Comparison of ENCODE assay signal across 12 mouse cellular contexts in the genomic region with DNA sequence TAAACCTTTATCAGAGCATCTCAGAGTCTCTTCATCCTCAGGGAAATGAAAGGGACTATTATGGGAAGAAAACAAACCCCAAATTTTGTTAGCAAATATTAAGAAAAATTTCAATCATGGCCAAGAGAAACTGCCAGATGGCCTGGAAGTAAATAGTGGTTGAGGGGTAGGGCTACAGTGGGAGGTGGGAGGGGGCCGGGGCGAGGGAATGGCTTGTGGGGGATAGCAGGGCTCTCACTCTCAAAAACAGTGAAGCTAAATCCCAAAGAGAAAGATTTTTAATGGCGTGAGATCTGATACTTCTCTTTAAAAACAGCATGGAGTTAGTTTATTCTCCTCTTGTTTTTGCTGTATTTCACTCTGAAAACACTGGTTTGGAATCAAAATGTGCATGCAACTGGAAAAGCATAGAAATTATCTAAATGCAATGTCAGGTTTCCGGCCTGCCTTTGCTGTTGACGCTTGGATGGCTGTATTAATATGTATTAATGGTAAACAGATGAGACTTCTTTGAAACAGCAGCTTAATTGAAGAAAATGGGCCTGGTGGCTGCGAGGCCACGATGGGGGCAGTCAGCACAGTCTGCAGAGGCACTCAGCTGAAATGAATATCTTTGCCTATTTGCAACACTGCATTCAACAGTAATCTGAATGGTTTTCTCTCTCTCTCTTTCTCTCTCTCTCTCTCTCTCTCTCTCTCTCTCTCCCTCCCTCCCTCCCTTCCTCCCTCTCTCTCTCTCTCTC.
A peak's percentile ranks its signal among the peaks of the same experiment; 100 is the strongest.
DNase-seq lines count a peak whose midpoint lies in the region; ATAC-seq and TF ChIP-seq lines count a peak whose summit lies in the region.
"Had no signal": no experiment of that assay in that cellular context is flagged by ENCODE, and none has a peak within 500 bp of the region (broad histone marks: within the 10 kb centered on the region; RNA-seq: fewer than 3 reads in every experiment).

No protein-coding gene starts in this region.

- no peak overlapping the region for H3K4me2 ChIP-seq in stomach, embryonic 16.5 days (ENCODE audit: low read depth, low read length)
- H3K4me2 ChIP-seq in stomach, postnatal 0 days (replicated peaks; ENCODE audit: low read depth) = no peak overlapping the region

- H3K79me2 ChIP-seq in heart, adult 2 months (replicated peaks; ENCODE audit: control insufficient read depth, insufficient read depth, low read length) = no peaks in the 10 kb centered on the region

- H3K4me1 ChIP-seq in stomach, embryonic 16.5 days (ENCODE audit: control insufficient read depth, insufficient read depth, low read length) = no peaks in the 10 kb centered on the region
- H3K4me1 ChIP-seq in stomach, postnatal 0 days (replicated peaks; ENCODE audit: control insufficient read depth, insufficient read depth) = no peaks in the 10 kb centered on the region
- peaks cover 16% of the 10 kb centered on the region for H3K4me1 ChIP-seq in limb, embryonic 10.5 days
- no peaks in the 10 kb centered on the region for H3K4me1 ChIP-seq in heart, embryonic 10.5 days
- H3K4me1 ChIP-seq in heart, adult 2 months (ENCODE audit: control insufficient read depth, insufficient read depth, low read length) = no peaks in the 10 kb centered on the region

- DNase-seq in cerebellum, postnatal 10 days = peak; percentile 12 to 36
- no peak for DNase-seq in cerebellum, adult 8-10 months
- DNase-seq in stomach, postnatal 0 days (ENCODE audit: low spot score) = no peak
- DNase-seq in limb, embryonic 10.5 days (ENCODE audit: low spot score) = no peak
- peak; percentile 21 for DNase-seq in retina, postnatal 1 day
- no peak for DNase-seq in heart, embryonic 10.5 days (ENCODE audit: low spot score)
- DNase-seq in heart, adult 2 months = no peak
- DNase-seq: adrenal gland, adult 8-10 months; thymus, adult 18-20 months had no signal

- 59% methylated on average over 7 of the region's 7 CpGs for WGBS in stomach, embryonic 16.5 days
- WGBS in stomach, postnatal 0 days = 65% methylated on average over 7 of the region's 7 CpGs
- 52% methylated on average over 7 of the region's 7 CpGs for WGBS in limb, embryonic 10.5 days
- WGBS in heart, embryonic 10.5 days = 74% methylated on average over 7 of the region's 7 CpGs
- 83% methylated on average over 7 of the region's 7 CpGs for WGBS in heart, adult 2 months

- intact Hi-C loops in heart, adult 2 months (cut with DNase I) = no loop called here

- no peak overlapping the region for H3K4me3 ChIP-seq in stomach, embryonic 16.5 days (replicated peaks; ENCODE audit: low read length)
- H3K4me3 ChIP-seq in stomach, postnatal 0 days (ENCODE audit: low read depth, low read length) = no peak overlapping the region
- no peak overlapping the region for H3K4me3 ChIP-seq in limb, embryonic 10.5 days
- no peak overlapping the region for H3K4me3 ChIP-seq in heart, embryonic 10.5 days
- no peak overlapping the region for H3K4me3 ChIP-seq in heart, adult 2 months
- H3K4me3 ChIP-seq: myocyte had no signal

- TF ChIP-seq CTCF in stomach, postnatal 0 days (IDR thresholded peaks at IDR 0.05; ENCODE audit: low read depth) = no peak
- no peak for TF ChIP-seq CTCF in heart, adult 2 months (IDR thresholded peaks at IDR 0.05)

- TF ChIP-seq POLR2A in heart, adult 2 months (IDR thresholded peaks at IDR 0.05; ENCODE audit: insufficient read depth, low read depth, low read length) = no peak

- H3K9ac ChIP-seq in stomach, embryonic 16.5 days (ENCODE audit: low read length) = no peak overlapping the region
- no peak overlapping the region for H3K9ac ChIP-seq in stomach, postnatal 0 days (ENCODE audit: low read length)
- H3K9ac ChIP-seq in heart, adult 2 months (ENCODE audit: low read depth, low read length) = no peak overlapping the region

- H3K36me3 ChIP-seq in stomach, embryonic 16.5 days (ENCODE audit: control insufficient read depth, insufficient read depth, low read length) = no peaks in the 10 kb centered on the region
- no peaks in the 10 kb centered on the region for H3K36me3 ChIP-seq in stomach, postnatal 0 days (ENCODE audit: control insufficient read depth, insufficient read depth, low read length)
- H3K36me3 ChIP-seq in limb, embryonic 10.5 days = no peaks in the 10 kb centered on the region
- no peaks in the 10 kb centered on the region for H3K36me3 ChIP-seq in heart, embryonic 10.5 days
- no peaks in the 10 kb centered on the region for H3K36me3 ChIP-seq in heart, adult 2 months (ENCODE audit: control insufficient read depth, insufficient read depth, low read length)

- no peak for ATAC-seq in stomach, embryonic 16.5 days (ENCODE audit: insufficient read depth, low FRiP score)
- ATAC-seq in stomach, postnatal 0 days (ENCODE audit: low FRiP score, low TSS enrichment) = no peak
- ATAC-seq: intestine, embryonic 16.5 days had no signal

- peak overlapping the region; percentile 8; the same call in 1 of the 2 replicates for H3K27ac ChIP-seq in stomach, embryonic 16.5 days (ENCODE audit: low read length)
- H3K27ac ChIP-seq in stomach, postnatal 0 days (replicated peaks) = no peak overlapping the region
- H3K27ac ChIP-seq in limb, embryonic 10.5 days = peak overlapping the region; percentile 46; the same call in 1 of the 2 replicates
- H3K27ac ChIP-seq in heart, embryonic 10.5 days = no peak overlapping the region
- no peak overlapping the region for H3K27ac ChIP-seq in heart, adult 2 months

- no peaks in the 10 kb centered on the region for H3K9me3 ChIP-seq in stomach, embryonic 16.5 days (replicated peaks; ENCODE audit: control insufficient read depth, low read length)
- no peaks in the 10 kb centered on the region for H3K9me3 ChIP-seq in stomach, postnatal 0 days (ENCODE audit: control insufficient read depth, low read length)
- H3K9me3 ChIP-seq in limb, embryonic 10.5 days (replicated peaks) = no peaks in the 10 kb centered on the region
- no peaks in the 10 kb centered on the region for H3K9me3 ChIP-seq in heart, embryonic 10.5 days

- no peak for TF ChIP-seq EP300 in stomach, postnatal 0 days (optimal IDR thresholded peaks at IDR 0.05)
- no peak for TF ChIP-seq EP300 in heart, adult 2 months (IDR thresholded peaks at IDR 0.05; ENCODE audit: insufficient read depth, low read depth, low read length)

- no peaks in the 10 kb centered on the region for H3K27me3 ChIP-seq in stomach, embryonic 16.5 days (ENCODE audit: control insufficient read depth, insufficient read depth, low read length)
- H3K27me3 ChIP-seq in stomach, postnatal 0 days (ENCODE audit: control insufficient read depth, insufficient read depth, low read length) = no peaks in the 10 kb centered on the region
- no peaks in the 10 kb centered on the region for H3K27me3 ChIP-seq in limb, embryonic 10.5 days (ENCODE audit: low read depth, poor library complexity, severe bottlenecking)
- H3K27me3 ChIP-seq in heart, embryonic 10.5 days (ENCODE audit: insufficient read depth, poor library complexity, severe bottlenecking) = no peaks in the 10 kb centered on the region
- no peaks in the 10 kb centered on the region for H3K27me3 ChIP-seq in heart, adult 2 months (ENCODE audit: control insufficient read depth, insufficient read depth, low read length)

Comparison
In these comparisons a context has a peak if more than half of its experiments do, and no peak if none do; other contexts are left out.
1. DNase-seq: peak in cerebellum, postnatal 10 days (2 of 2) and retina, postnatal 1 day (single experiment); none in cerebellum, adult 8-10 months (single experiment), stomach, postnatal 0 days (single experiment), limb, embryonic 10.5 days (single experiment), heart, embryonic 10.5 days (single experiment) and heart, adult 2 months (0 of 2).
2. H3K27ac ChIP-seq: peak in stomach, embryonic 16.5 days (single experiment) and limb, embryonic 10.5 days (single experiment); none in stomach, postnatal 0 days (single experiment), heart, embryonic 10.5 days (single experiment) and heart, adult 2 months (single experiment).